Comparison of ENCODE assay signal across 8 mouse cellular contexts in the genomic region with DNA sequence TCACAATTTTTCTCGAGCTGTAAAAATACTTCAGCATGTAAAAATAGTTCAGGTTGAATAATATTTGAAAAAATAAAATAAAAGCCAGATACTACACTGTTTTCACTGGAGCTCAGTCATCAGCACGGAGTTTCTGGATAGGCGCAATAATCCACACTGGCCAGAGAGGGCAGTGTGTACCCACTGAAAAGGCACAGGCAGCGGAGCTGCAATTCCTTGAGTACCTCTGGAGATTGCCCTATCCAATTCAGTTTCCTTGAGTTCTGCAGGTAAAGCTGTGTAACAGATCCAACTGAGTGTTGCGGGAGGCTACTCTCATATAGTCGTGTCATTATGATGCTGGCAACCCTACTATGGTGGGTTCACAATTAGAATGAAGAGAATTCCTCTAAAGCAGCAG. TPM values are rescaled to one million over a fixed set of nuclear protein-coding genes. Genes with fewer than 3 reads are reported as not detected.
A peak's percentile ranks its signal among the peaks of the same experiment; 100 is the strongest.
DNase-seq lines count a peak whose midpoint lies in the region; ATAC-seq and TF ChIP-seq lines count a peak whose summit lies in the region.

No protein-coding gene starts in this region.

- no peak overlapping the region for H3K4me3 ChIP-seq in ES-Bruce4 (ENCODE audit: low read depth, low read length)
- H3K4me3 ChIP-seq in forebrain, embryonic 11.5 days (ENCODE audit: low read depth, low read length), result peak overlapping the region; percentile 19; the same call in 1 of the 2 replicates
- no peak overlapping the region for H3K4me3 ChIP-seq in heart, embryonic 16.5 days (ENCODE audit: low read length)
- no peak overlapping the region for H3K4me3 ChIP-seq in liver, embryonic 13.5 days (replicated peaks)
- no peak overlapping the region for H3K4me3 ChIP-seq in neural tube, embryonic 12.5 days
- H3K4me3 ChIP-seq in stomach, postnatal 0 days (ENCODE audit: low read depth, low read length), result no peak overlapping the region

- H3K27ac ChIP-seq in ES-Bruce4 (ENCODE audit: insufficient read depth, low read length), result no peak overlapping the region
- no peak overlapping the region for H3K27ac ChIP-seq in forebrain, embryonic 11.5 days (ENCODE audit: low read depth, low read length)
- no peak overlapping the region for H3K27ac ChIP-seq in heart, embryonic 16.5 days (ENCODE audit: low read length)
- no peak overlapping the region for H3K27ac ChIP-seq in liver, embryonic 13.5 days
- no peak overlapping the region for H3K27ac ChIP-seq in neural tube, embryonic 12.5 days
- H3K27ac ChIP-seq in stomach, postnatal 0 days (replicated peaks), result no peak overlapping the region

- H3K4me1 ChIP-seq in ES-Bruce4 (ENCODE audit: control insufficient read depth, insufficient read depth, low read length), result no peaks in the 10 kb centered on the region
- H3K4me1 ChIP-seq in forebrain, embryonic 11.5 days (replicated peaks; ENCODE audit: control insufficient read depth, insufficient read depth, low read length), result peaks cover 4% of the 10 kb centered on the region
- H3K4me1 ChIP-seq in heart, embryonic 16.5 days (ENCODE audit: control insufficient read depth, insufficient read depth, low read length), result peaks cover 2% of the 10 kb centered on the region; the same call in 1 of the 2 replicates
- peaks cover 16% of the 10 kb centered on the region for H3K4me1 ChIP-seq in liver, embryonic 13.5 days (replicated peaks)
- no peaks in the 10 kb centered on the region for H3K4me1 ChIP-seq in neural tube, embryonic 12.5 days
- H3K4me1 ChIP-seq in stomach, postnatal 0 days (replicated peaks; ENCODE audit: control insufficient read depth, insufficient read depth), result peaks cover 2% of the 10 kb centered on the region; the same call in 1 of the 2 replicates

- peak; percentile 40; the same call in 1 of the 2 replicates for ATAC-seq in forebrain, embryonic 11.5 days (replicated peaks; ENCODE audit: low FRiP score)
- no peak for ATAC-seq in heart, embryonic 16.5 days (replicated peaks; ENCODE audit: extremely low read depth, insufficient read depth, low FRiP score)
- 0 out of 2 replicates have a peak, but pooled peaks have one; percentile 29 for ATAC-seq in liver, embryonic 13.5 days (ENCODE audit: low read depth)
- 0 out of 2 replicates have a peak, but pooled peaks have one; percentile 10 for ATAC-seq in neural tube, embryonic 12.5 days (ENCODE audit: low FRiP score, low read depth)
- peak; percentile 79 for ATAC-seq in stomach, postnatal 0 days (ENCODE audit: low FRiP score, low TSS enrichment)

- 1% methylated on average over 6 of the region's 6 CpGs for WGBS in forebrain, embryonic 11.5 days
- WGBS in heart, embryonic 16.5 days, result 4% methylated on average over 6 of the region's 6 CpGs
- 1% methylated on average over 6 of the region's 6 CpGs for WGBS in liver, embryonic 13.5 days (ENCODE audit: insufficient replicate concordance)
- WGBS in neural tube, embryonic 12.5 days, result 1% methylated on average over 6 of the region's 6 CpGs
- WGBS in stomach, postnatal 0 days, result 1% methylated on average over 6 of the region's 6 CpGs

- H3K36me3 ChIP-seq in ES-Bruce4 (ENCODE audit: control insufficient read depth, insufficient read depth, low read length, poor library complexity, severe bottlenecking), result no peaks in the 10 kb centered on the region
- no peaks in the 10 kb centered on the region for H3K36me3 ChIP-seq in forebrain, embryonic 11.5 days (ENCODE audit: control insufficient read depth, insufficient read depth, low read length)
- H3K36me3 ChIP-seq in heart, embryonic 16.5 days (ENCODE audit: control insufficient read depth, insufficient read depth), result no peaks in the 10 kb centered on the region
- no peaks in the 10 kb centered on the region for H3K36me3 ChIP-seq in liver, embryonic 13.5 days
- no peaks in the 10 kb centered on the region for H3K36me3 ChIP-seq in neural tube, embryonic 12.5 days
- no peaks in the 10 kb centered on the region for H3K36me3 ChIP-seq in stomach, postnatal 0 days (ENCODE audit: control insufficient read depth, insufficient read depth, low read length)

- no peak overlapping the region for H3K9ac ChIP-seq in ES-Bruce4 (ENCODE audit: low read depth, poor library complexity, severe bottlenecking)
- H3K9ac ChIP-seq in forebrain, embryonic 11.5 days (ENCODE audit: low read length), result no peak overlapping the region
- no peak overlapping the region for H3K9ac ChIP-seq in heart, embryonic 16.5 days (ENCODE audit: low read length)
- H3K9ac ChIP-seq in liver, embryonic 13.5 days, result no peak overlapping the region
- H3K9ac ChIP-seq in neural tube, embryonic 12.5 days, result no peak overlapping the region
- H3K9ac ChIP-seq in stomach, postnatal 0 days (ENCODE audit: low read length), result no peak overlapping the region

- TF ChIP-seq EP300 in ES-Bruce4 (IDR thresholded peaks at IDR 0.05; ENCODE audit: insufficient read depth, low read depth, low read length), result no peak
- TF ChIP-seq EP300 in stomach, postnatal 0 days (optimal IDR thresholded peaks at IDR 0.05), result no peak

- peak; percentile 65 for DNase-seq in c-Kit-positive CD71-negative TER-119-negative erythroid progenitor cells, embryonic 14.5 days (ENCODE audit: low read depth)
- peak; percentile 87 for DNase-seq in forebrain, embryonic 11.5 days (ENCODE audit: low spot score)
- DNase-seq in kidney, postnatal 14 days, result peak; percentile 72
- DNase-seq in liver, embryonic 13.5 days, result peak; percentile 51
- peak; percentile 79 for DNase-seq in stomach, postnatal 0 days (ENCODE audit: low spot score)

- H3K27me3 ChIP-seq in ES-Bruce4 (ENCODE audit: control insufficient read depth, insufficient read depth, low read length, poor library complexity, severe bottlenecking), result peaks cover 24% of the 10 kb centered on the region
- H3K27me3 ChIP-seq in forebrain, embryonic 11.5 days (ENCODE audit: control insufficient read depth, insufficient read depth, low read length), result no peaks in the 10 kb centered on the region
- H3K27me3 ChIP-seq in heart, embryonic 16.5 days (ENCODE audit: control insufficient read depth, insufficient read depth, low read length), result peaks cover 15% of the 10 kb centered on the region
- H3K27me3 ChIP-seq in liver, embryonic 13.5 days, result peaks cover 37% of the 10 kb centered on the region
- no peaks in the 10 kb centered on the region; the same call in 1 of the 2 replicates for H3K27me3 ChIP-seq in neural tube, embryonic 12.5 days (replicated peaks)
- H3K27me3 ChIP-seq in stomach, postnatal 0 days (ENCODE audit: control insufficient read depth, insufficient read depth, low read length), result no peaks in the 10 kb centered on the region

- TF ChIP-seq POLR2A in ES-Bruce4 (IDR thresholded peaks at IDR 0.05; ENCODE audit: insufficient read depth, low read length), result no peak

- H3K4me2 ChIP-seq in forebrain, embryonic 11.5 days (ENCODE audit: low read depth, low read length, severe bottlenecking), result peak overlapping the region; percentile 47; the same call in 1 of the 2 replicates
- peak overlapping the region; percentile 36; the same call in 1 of the 2 replicates for H3K4me2 ChIP-seq in heart, embryonic 16.5 days (ENCODE audit: low read depth, low read length)
- no peak overlapping the region for H3K4me2 ChIP-seq in liver, embryonic 13.5 days
- peak overlapping the region; percentile 47 for H3K4me2 ChIP-seq in neural tube, embryonic 12.5 days (replicated peaks)
- no peak overlapping the region for H3K4me2 ChIP-seq in stomach, postnatal 0 days (replicated peaks; ENCODE audit: low read depth)

- peak; percentile 88 for TF ChIP-seq CTCF in ES-Bruce4 (IDR thresholded peaks at IDR 0.05; ENCODE audit: low read depth, low read length)
- peak; percentile 95 for TF ChIP-seq CTCF in stomach, postnatal 0 days (IDR thresholded peaks at IDR 0.05; ENCODE audit: low read depth)

- 0 out of 2 replicates have a peak, but pooled peaks cover 6% of the 10 kb centered on the region for H3K9me3 ChIP-seq in ES-Bruce4 (replicated peaks; ENCODE audit: control insufficient read depth, insufficient read depth, low read length, poor library complexity, severe bottlenecking)
- H3K9me3 ChIP-seq in forebrain, embryonic 11.5 days (ENCODE audit: control insufficient read depth, low read length), result no peaks in the 10 kb centered on the region
- H3K9me3 ChIP-seq in heart, embryonic 16.5 days (replicated peaks; ENCODE audit: control insufficient read depth, low read length), result no peaks in the 10 kb centered on the region
- no peaks in the 10 kb centered on the region for H3K9me3 ChIP-seq in liver, embryonic 13.5 days (replicated peaks)
- no peaks in the 10 kb centered on the region for H3K9me3 ChIP-seq in neural tube, embryonic 12.5 days
- no peaks in the 10 kb centered on the region for H3K9me3 ChIP-seq in stomach, postnatal 0 days (ENCODE audit: control insufficient read depth, low read length)

RNA-seq across cellular contexts. Expression of a gene that starts 1.7 kb away (rescaled TPM):
- polyA plus RNA-seq in ES-Bruce4 (2011; ENCODE audit: insufficient read depth, insufficient read length, low read depth, missing spikeins), result 2.1 and 2.6 TPM in 2 replicates
- 32.1 and 32.4 TPM in 2 replicates for polyA plus RNA-seq in forebrain, embryonic 11.5 days (2014; fragmentation: Nextera tagmentation; extraction: Ambion mirVana)
- polyA plus RNA-seq in heart, embryonic 16.5 days (2015; fragmentation: Nextera tagmentation; extraction: Ambion mirVana), result 3.3 and 3.5 TPM in 2 replicates
- polyA plus RNA-seq in liver, embryonic 13.5 days (2015; fragmentation: Nextera tagmentation; extraction: Ambion mirVana), result 1.1 and 1.6 TPM in 2 replicates
- polyA plus RNA-seq in neural tube, embryonic 12.5 days (2016; fragmentation: Nextera tagmentation; extraction: Ambion mirVana), result 35.1 and 37.5 TPM in 2 replicates
- 1.5 and 1.7 TPM in 2 replicates for polyA plus RNA-seq in stomach, postnatal 0 days (2015; fragmentation: Nextera tagmentation; extraction: Ambion mirVana)

Comparison
In these comparisons a context has a peak if more than half of its experiments do, and no peak if none do; other contexts are left out.
1. H3K4me2 ChIP-seq: peak in forebrain, embryonic 11.5 days (single experiment), heart, embryonic 16.5 days (single experiment) and neural tube, embryonic 12.5 days (single experiment); none in liver, embryonic 13.5 days (single experiment) and stomach, postnatal 0 days (single experiment).
2. Peak in every context shown above with its lines, with median percentiles within 50 percentile points of each other: DNase-seq.